Mouse (Mus musculus) mouse trophoblast stem cell (cell line): Measurements from ENCODE around the gene Cux1.

Experiments
- in situ Hi-C, 2 experiments: fragments of 300-500 bp; cut with MseI, MboI; formaldehyde crosslinking; loops; 2 replicates in 1 of 2; 3 replicates in 1 of 2; pipeline ENCODE4 v1.15.1; 2025

The Cux1 gene

DNA sequence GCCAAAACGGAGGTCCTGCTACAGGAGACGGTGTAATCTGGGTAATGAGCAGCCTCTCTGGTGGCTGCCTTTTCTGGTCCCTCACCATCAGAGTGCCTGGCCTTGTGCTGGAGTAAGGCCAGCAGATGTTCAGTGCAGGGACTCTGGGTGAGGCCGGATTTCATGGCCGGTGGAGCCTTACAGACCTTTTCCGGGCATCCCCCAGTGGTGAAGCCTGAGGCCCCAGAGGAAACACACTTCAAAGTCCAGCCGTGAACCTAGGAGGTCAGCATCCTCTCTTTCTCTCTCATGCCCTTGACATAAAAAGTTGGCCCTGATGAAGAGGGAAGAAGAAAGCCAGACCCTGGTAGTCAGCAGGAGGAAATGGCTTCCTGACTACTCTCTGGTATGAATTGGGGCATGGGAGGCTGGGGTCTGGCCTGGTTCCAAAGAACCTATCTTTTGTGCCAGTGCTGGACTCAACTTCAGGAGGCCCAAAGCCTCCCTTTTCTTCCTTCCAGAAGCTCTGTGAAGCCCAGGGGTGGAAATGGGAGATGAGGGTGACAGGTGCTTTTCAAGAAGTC is 138.7 kb downstream of the Cux1 start:
- in situ Hi-C loops, result no loop called here

DNA sequence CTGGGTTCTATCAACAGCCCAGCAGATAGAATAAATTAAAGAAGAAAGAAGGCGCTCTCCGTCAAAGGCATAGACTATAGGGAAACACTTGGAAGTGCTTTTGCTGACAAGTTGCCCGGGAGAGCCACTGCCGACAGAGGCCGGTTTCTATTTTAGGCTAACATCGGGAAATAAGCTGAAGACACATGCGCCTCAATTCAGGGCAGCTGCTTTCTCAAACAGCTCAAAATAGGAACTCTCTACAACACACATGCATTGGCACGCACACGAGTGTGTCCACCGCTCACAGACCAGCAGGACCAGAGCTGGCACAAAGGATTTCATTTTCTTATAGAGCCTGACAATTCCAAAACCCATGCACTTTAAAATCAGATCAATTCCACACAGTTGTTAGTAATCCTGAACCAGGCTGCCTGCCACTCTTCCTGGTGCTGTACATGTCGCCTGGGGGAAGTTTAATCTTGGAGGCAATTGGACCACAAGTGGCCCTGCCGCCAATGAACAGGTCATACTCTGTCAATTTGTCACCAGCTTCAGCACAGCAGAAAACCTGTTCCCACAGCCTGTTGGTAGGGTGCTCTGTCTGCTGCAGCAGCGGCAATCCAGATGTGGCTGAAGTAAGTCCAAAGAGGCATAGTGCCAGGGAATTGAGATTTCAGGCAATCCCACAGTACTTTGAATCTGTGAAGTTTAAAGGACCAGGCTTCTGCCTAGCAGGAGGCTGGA is 139.4 kb downstream of the Cux1 start:
- in situ Hi-C loops, result no loop called here

GRCm38 (mm10) chr5:136427121-136427771 is 140.0 kb downstream of the Cux1 start:
- in situ Hi-C loops, result no loop called here

- in situ Hi-C loops, result no loop called here
These were observed 144.3 kb downstream of the Cux1 start for GRCm38 (mm10) chr5:136422948-136423347.

DNA sequence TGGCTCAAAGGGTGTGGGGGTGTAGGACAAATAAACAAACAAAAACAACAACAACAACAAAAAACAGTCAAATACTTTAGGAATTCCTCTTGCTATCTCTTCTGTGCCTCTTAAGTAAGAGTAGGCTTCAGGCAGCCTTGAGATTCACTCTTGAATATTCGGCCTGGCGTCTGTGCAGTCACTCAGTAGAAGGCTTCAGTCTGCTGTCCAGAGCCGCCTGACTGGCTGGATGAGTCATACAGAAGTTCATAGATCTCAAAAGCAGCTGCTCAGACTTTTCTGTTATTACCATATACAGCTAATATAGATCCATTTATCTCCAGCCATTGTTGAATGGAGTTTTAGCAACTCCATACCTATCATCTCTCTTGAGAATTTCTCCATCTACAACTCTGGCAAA is 145.4 kb downstream of the Cux1 start:
- in situ Hi-C loops, result no loop called here

DNA sequence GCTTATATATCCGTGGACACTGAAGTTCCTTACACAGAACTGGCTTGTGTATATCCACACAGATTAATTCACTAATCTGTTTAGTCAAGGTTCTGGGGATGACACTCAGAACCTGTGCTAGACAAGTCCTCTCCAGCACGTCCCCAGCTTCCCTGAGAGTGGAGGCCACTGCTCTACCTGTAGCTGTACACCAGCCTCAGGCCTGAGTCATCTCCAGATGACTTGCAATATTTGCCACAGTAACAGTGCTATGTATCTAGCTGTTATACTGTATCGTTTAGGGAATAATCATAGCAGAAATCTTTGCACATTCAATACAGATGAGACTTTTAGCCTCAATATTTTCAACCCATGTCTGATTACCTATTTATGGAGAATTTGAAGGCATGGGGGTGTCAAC is 146.0 kb downstream of the Cux1 start:
- in situ Hi-C loops, result no loop called here

DNA sequence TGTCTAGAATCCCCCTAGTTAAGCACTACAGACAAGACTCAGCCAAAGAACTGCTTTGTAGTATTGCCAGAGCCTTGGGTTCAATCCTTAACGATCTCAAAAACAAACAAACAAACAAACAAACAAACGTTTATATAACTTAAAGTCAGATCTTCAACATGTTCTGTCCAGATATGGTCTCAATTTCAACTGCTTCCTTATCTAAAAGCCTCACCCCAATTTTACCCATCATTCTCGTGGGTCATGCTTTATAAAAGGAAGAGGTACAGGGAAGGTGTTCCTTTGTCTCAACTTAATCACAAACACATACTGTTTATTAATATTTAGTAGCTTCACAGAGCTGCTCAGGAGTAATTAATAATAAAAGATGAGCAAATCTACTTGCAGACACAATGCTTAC is 146.9 kb downstream of the Cux1 start:
- in situ Hi-C loops, result no loop called here

DNA sequence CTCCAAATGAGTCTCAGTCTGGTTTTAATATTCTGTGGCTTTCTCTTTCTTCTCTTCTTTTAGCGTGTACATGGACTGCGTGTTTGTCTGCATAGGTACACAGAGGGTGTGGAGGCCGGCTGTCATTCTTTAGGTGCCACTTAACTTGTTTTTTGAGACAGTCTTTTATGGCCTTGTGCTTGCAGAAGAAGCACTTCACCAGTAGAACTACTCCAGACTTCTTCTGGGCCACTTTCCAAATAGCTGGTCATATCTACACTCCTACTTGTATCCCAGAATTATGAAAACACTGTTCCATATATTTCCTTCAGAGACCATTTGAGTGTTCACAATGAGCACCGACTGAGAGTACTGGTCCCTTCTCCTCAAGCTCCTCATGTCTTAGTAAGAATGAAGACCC is 149.4 kb downstream of the Cux1 start:
- in situ Hi-C loops, result no loop called here

- in situ Hi-C loops, result no loop called here
These were observed 152.8 kb downstream of the Cux1 start for GRCm38 (mm10) chr5:136414479-136414878.

- in situ Hi-C loops, result no loop called here
These were observed 156.6 kb downstream of the Cux1 start for GRCm38 (mm10) chr5:136410681-136411181.

- in situ Hi-C loops, result no loop called here
These were observed 160.9 kb downstream of the Cux1 start for GRCm38 (mm10) chr5:136406357-136406756.

DNA sequence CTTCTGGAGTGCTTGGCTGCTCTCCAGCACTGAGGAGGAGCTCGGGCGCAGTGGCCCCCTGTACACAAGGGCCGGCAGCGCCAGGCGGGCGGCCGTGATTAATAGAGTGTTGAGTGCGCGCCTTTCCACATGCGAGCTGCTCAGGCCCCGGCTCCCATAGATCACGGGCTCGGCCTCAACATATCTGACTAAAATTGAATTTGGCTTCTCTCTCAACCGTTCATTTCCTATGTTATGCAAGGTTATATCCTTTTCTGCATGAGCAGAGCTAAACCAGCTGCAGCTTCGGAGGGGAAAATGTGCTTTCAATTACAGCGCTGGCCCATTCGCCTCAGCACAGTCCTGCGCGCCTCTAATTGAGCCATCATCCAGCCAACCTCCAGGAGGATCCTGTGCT is 163.7 kb downstream of the Cux1 start:
- in situ Hi-C loops, result no loop called here

DNA sequence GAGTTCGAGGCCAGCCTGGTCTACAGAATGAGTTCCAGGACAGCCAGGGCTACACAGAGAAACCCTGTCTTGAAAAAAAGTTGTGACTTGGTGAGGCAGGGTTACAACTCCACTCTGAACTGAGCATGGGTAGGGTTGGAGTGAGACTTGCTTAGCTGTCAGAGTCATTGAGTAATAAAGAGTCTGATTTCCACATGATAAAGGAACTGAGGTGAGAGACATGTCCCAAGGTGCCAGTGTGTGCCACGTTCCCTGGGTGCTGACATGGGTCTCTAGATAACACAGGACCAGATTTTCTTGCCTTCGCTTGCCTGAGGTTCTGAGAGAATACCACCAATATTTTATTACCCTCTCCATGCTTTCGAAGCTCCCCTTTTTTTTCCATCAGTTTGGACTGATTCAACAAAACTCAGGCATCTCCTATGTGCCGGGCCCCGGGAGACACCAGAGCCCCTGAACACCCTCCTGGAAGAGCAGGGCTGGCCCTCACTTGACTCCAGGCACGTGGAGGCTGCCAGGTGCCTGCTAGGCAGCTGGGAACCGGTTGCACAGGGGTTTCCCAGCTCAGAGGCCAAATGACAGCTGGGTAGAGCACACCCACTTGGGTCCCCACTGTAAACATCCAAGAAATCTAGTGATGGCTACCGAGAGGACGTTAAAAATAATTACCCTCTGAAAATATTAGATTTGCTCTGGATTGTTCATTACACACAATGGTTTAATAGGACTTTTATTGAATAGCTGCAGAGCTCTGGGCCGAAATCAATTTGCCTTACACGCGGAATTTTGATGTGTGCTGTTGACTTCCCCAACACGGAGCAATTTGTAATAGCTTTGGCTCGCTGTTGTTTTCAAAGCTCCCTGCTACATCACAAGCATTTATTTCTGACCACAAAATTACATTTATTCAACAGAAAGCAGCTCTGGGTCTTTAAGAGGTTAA is 164.4 kb downstream of the Cux1 start:
- in situ Hi-C loops, result no loop called here

- in situ Hi-C loops, result no loop called here
These were observed 168.6 kb downstream of the Cux1 start for GRCm38 (mm10) chr5:136398706-136399105.

DNA sequence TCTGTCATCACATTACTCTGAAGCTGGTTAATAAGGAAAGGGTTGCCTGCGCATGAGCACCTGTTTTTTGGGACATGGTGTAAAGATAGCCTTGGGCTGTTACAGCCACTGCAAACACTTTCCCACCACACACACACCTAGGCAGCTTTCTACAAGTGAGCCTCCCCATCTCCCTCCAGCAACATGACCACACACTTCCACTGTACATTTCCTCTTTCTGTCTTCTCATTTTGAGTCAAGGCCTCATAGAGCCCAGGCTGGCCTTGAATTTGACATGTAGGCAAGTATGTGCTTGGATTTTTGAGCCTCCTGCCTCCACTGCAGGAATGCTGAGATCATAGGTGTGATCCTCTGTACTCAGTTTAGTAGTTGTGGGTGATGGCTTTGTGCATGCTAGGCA is 170.6 kb downstream of the Cux1 start:
- in situ Hi-C loops, result no loop called here

DNA sequence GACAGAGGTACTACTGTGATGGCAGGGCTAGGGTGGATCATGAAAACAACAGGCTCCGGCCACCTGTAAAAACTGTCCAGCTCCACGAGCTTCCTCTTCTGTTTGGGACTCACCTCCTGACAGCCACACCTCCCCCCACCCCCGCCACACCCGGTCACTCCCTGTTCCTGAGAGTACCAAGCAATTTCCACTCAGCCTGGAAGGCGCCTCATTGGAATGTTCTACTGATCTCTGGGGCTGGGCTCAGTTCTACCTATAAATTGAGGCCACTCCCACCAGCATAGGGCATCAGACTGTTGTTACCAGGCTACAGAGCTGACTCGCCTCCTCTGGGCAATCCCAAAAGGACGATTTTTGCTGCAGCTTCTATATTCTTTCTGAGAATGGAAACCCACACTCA is 171.0 kb downstream of the Cux1 start:
- in situ Hi-C loops, result no loop called here

DNA sequence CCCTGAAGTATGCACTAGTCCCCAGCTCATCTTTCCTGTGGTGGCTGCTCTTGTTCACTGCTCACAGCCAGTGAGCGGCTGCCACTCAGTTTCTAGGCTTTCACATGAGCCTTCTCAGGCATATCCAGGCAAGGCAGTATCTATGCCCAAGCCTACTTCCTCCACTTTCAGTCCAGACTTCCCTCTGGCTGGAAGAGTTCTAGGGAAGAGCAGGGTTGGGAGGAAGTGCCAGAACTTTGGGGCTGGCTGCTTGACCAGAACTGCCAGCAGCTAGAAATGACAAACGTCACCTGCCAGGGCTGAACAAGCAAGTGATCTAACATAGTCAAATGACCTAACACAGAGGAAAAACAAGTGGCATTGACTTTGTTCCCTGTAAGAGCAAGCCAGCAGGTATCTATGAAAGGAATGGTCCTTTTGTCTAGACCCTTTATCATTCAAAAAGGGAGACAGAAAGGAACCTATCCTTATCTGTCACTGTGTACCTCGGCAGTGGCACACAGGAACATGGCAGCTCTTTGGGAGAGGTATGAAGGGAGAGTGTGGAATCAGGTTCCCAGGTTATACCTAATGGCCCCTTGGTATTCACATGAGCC is 171.6 kb downstream of the Cux1 start:
- in situ Hi-C loops, result no loop called here

GRCm38 (mm10) chr5:136394517-136395212 is 172.6 kb downstream of the Cux1 start:
- in situ Hi-C loops, result no loop called here

- in situ Hi-C loops, result no loop called here
These were observed 173.7 kb downstream of the Cux1 start for GRCm38 (mm10) chr5:136393621-136394020.

- in situ Hi-C loops, result no loop called here
These were observed 180.5 kb downstream of the Cux1 start for GRCm38 (mm10) chr5:136386757-136387156.

DNA sequence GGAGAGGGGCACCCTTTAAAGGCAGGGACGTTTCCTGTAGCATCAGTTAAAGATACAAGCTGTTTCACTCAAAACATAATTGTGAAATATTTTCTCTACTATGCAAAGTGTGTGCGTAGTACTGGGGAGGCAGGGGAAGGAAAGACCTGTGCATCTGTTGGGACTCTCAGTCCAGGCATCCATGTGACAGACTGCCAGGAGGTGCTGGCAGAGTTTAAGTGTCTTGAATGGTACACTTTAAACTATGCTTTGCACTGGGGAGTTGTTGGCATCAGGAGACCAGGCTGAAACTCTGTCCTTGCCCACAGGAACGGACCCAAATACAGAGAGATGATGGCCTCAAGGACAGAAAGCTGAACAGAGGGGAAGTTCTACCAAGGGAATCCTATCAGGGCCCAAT is 182.1 kb downstream of the Cux1 start:
- in situ Hi-C loops, result no loop called here
